Mouse (Mus musculus) heart, embryonic 12.5 days (tissue): ENCODE data around the gene Metap1d. TPM values are rescaled to one million over a fixed set of nuclear protein-coding genes. Genes with fewer than 3 reads are reported as not detected.
A peak's percentile ranks its signal among the peaks of the same experiment; 100 is the strongest.

Experiments
- ATAC-seq: fragments of 200-750 bp; cut with Nextera tagmentation; 2 replicates; pipeline ENCODE4 v1.8.0; 2017; ENCODE audit warnings: moderate TSS enrichment, moderate library complexity; ENCODE audit not compliant: insufficient number of reproducible peaks, low FRiP score
- H3K27ac ChIP-seq: fragments of 300-500 bp; sonication (generic); 2 replicates; pipeline ENCODE4 v1.5.1; 2016; ENCODE audit warnings: mild to moderate bottlenecking, moderate library complexity; ENCODE audit not compliant: poor library complexity, severe bottlenecking
- H3K27me3 ChIP-seq: fragments of 300-500 bp; sonication (generic); replicated peaks from 2 replicates; pipeline ENCODE4 v1.6.1; 2016; ENCODE audit warnings: mild to moderate bottlenecking, moderate library complexity
- H3K36me3 ChIP-seq: fragments of 300-500 bp; sonication (generic); 2 replicates; pipeline ENCODE4 v1.6.1; 2016; ENCODE audit warnings: mild to moderate bottlenecking, moderate library complexity
- H3K4me1 ChIP-seq: fragments of 300-500 bp; sonication (generic); replicated peaks from 2 replicates; pipeline ENCODE4 v1.6.1; 2016; ENCODE audit warnings: mild to moderate bottlenecking
- H3K4me2 ChIP-seq: fragments of 300-500 bp; sonication (generic); 2 replicates; pipeline ENCODE4 v1.6.1; 2016; ENCODE audit warnings: mild to moderate bottlenecking, moderate library complexity
- H3K4me3 ChIP-seq: fragments of 300-500 bp; sonication (generic); 2 replicates; pipeline ENCODE4 v1.5.1; 2016; ENCODE audit warnings: mild to moderate bottlenecking
- H3K9ac ChIP-seq: fragments of 300-500 bp; sonication (generic); 2 replicates; pipeline ENCODE4 v1.6.1; 2016; ENCODE audit warnings: mild to moderate bottlenecking, moderate library complexity
- H3K9me3 ChIP-seq: fragments of 300-500 bp; sonication (generic); replicated peaks from 2 replicates; pipeline ENCODE4 v1.6.1; 2016; ENCODE audit warnings: mild to moderate bottlenecking, moderate library complexity
- WGBS: fragments of 180-500 bp; shearing (Covaris S2); methylation state at CpG from one replicate; pipeline ENCODE4 v1.1.7; 2016; 5-methylcytosine and 5-hydroxymethylcytosine counted together
- polyA plus RNA-seq: library from polyadenylated mRNA; unstranded; fragments of >200 nt; fragmentation: Nextera tagmentation; extraction: Ambion mirVana; gene quantifications from 2 replicates; pipeline ENCODE4 v1.2.1, GENCODE M21; 2016

Metap1d gene
- polyA plus RNA-seq, 1 experiment from 2014 or later = 35.6 TPM

- Histone ChIP-seq H3K4me2 (peak overlapping the region; percentile 85), H3K9ac (peak overlapping the region; percentile 42; the same call in 1 of the 2 replicates), H3K4me1 (peaks cover 39% of the 10 kb centered on the region), H3K9me3 (no peaks in the 10 kb centered on the region), H3K36me3 (no peaks in the 10 kb centered on the region), H3K4me3 (peak overlapping the region; percentile 53), H3K27ac (no peak overlapping the region), H3K27me3 (peaks cover 91% of the 10 kb centered on the region)
- under 1% methylated on average over 59 of the region's 59 CpGs for WGBS
- peak; percentile 36 for ATAC-seq
Measured at GRCm38 (mm10) chr2:71545882-71546639, 93.0 kb downstream of the Metap1d start.

- peak within 1 kb of the TSS; percentile 85 for H3K4me2 ChIP-seq
- peaks cover 39% of the 10 kb centered on the region for H3K4me1 ChIP-seq
- WGBS = under 1% methylated on average over 37 of the region's 37 CpGs
- H3K9me3 ChIP-seq = no peaks in the 10 kb centered on the region
- no peak within 1 kb of the TSS for H3K27ac ChIP-seq
- no peaks in the 10 kb centered on the region for H3K36me3 ChIP-seq
- H3K9ac ChIP-seq = peak within 1 kb of the TSS; percentile 42; the same call in 1 of the 2 replicates
- peak; percentile 38; the same call in 1 of the 2 replicates for ATAC-seq
- H3K27me3 ChIP-seq = peaks cover 91% of the 10 kb centered on the region
- peak within 1 kb of the TSS; percentile 53 for H3K4me3 ChIP-seq
Measured at GRCm38 (mm10) chr2:71546640-71547071, 93.6 kb downstream of the Metap1d start, which contains the start of gene Dlx2. Gene Dlx2, minus strand, starts transcription at chr2:71546754.

GRCm38 (mm10) chr2:71547829-71548228, 94.8 kb downstream of the Metap1d start:
- H3K36me3 ChIP-seq = no peaks in the 10 kb centered on the region
- peaks cover 91% of the 10 kb centered on the region for H3K27me3 ChIP-seq
- H3K4me2 ChIP-seq = no peak overlapping the region
- no peak overlapping the region for H3K9ac ChIP-seq
- H3K27ac ChIP-seq = no peak overlapping the region
- ATAC-seq = no peak
- no peaks in the 10 kb centered on the region for H3K9me3 ChIP-seq
- WGBS = 3% methylated on average over 8 of the region's 8 CpGs
- H3K4me3 ChIP-seq = no peak overlapping the region
- peaks cover 39% of the 10 kb centered on the region for H3K4me1 ChIP-seq

GRCm38 (mm10) chr2:71550330-71550729, 97.3 kb downstream of the Metap1d start:
- H3K27me3 ChIP-seq = peaks cover 91% of the 10 kb centered on the region
- no peak overlapping the region for H3K4me2 ChIP-seq
- 22% methylated on average over 3 of the region's 3 CpGs for WGBS
- no peak overlapping the region for H3K27ac ChIP-seq
- ATAC-seq = no peak
- no peak overlapping the region for H3K4me3 ChIP-seq
- no peaks in the 10 kb centered on the region for H3K36me3 ChIP-seq
- peaks cover 24% of the 10 kb centered on the region for H3K4me1 ChIP-seq
- H3K9ac ChIP-seq = no peak overlapping the region
- no peaks in the 10 kb centered on the region for H3K9me3 ChIP-seq

GRCm38 (mm10) chr2:71551704-71552103, 98.6 kb downstream of the Metap1d start:
- Histone ChIP-seq H3K36me3 (no peaks in the 10 kb centered on the region), H3K27me3 (peaks cover 79% of the 10 kb centered on the region), H3K27ac (no peak overlapping the region), H3K4me2 (peak overlapping the region; percentile 55), H3K4me3 (peak overlapping the region; percentile 32), H3K9ac (no peak overlapping the region; the same call in 1 of the 2 replicates), H3K4me1 (peaks cover 11% of the 10 kb centered on the region), H3K9me3 (no peaks in the 10 kb centered on the region)
- 0% methylated on average over 18 of the region's 18 CpGs for WGBS
- no peak for ATAC-seq

- Histone ChIP-seq H3K9ac (no peak overlapping the region), H3K9me3 (peaks cover 8% of the 10 kb centered on the region; the same call in 1 of the 2 replicates), H3K36me3 (no peaks in the 10 kb centered on the region), H3K27ac (no peak overlapping the region), H3K4me1 (peaks cover 10% of the 10 kb centered on the region; the same call in 1 of the 2 replicates), H3K4me3 (no peak overlapping the region), H3K27me3 (peaks cover 41% of the 10 kb centered on the region), H3K4me2 (no peak overlapping the region)
- no peak for ATAC-seq
- WGBS = 50% methylated on average over 5 of the region's 5 CpGs
Measured at GRCm38 (mm10) chr2:71556071-71556470, 103.0 kb downstream of the Metap1d start.

GRCm38 (mm10) chr2:71566466-71566865, 113.4 kb downstream of the Metap1d start:
- Histone ChIP-seq H3K9me3 (peaks cover 4% of the 10 kb centered on the region; the same call in 1 of the 2 replicates), H3K36me3 (no peaks in the 10 kb centered on the region), H3K4me2 (no peak overlapping the region), H3K4me3 (no peak overlapping the region), H3K27me3 (0 out of 2 replicates have a peak, but pooled peaks cover 4% of the 10 kb centered on the region), H3K4me1 (0 out of 2 replicates have a peak, but pooled peaks cover 3% of the 10 kb centered on the region), H3K27ac (no peak overlapping the region), H3K9ac (no peak overlapping the region)
- ATAC-seq = no peak
- 67% methylated on average over 9 of the region's 9 CpGs for WGBS

GRCm38 (mm10) chr2:71573736-71574135, 120.7 kb downstream of the Metap1d start:
- Histone ChIP-seq H3K27ac (no peak overlapping the region), H3K36me3 (no peaks in the 10 kb centered on the region), H3K4me3 (no peak overlapping the region), H3K9me3 (no peaks in the 10 kb centered on the region), H3K9ac (no peak overlapping the region), H3K4me2 (no peak overlapping the region), H3K27me3 (0 out of 2 replicates have a peak, but pooled peaks cover 7% of the 10 kb centered on the region), H3K4me1 (0 out of 2 replicates have a peak, but pooled peaks cover 5% of the 10 kb centered on the region)
- no peak for ATAC-seq
- 43% methylated on average over 4 of the region's 4 CpGs for WGBS

Other genes starting within 250 kb of the Metap1d start
- 82.0 and 82.4 TPM in 2 replicates for gene Dync1i2, start 241.6 kb upstream of the Metap1d start, polyA plus RNA-seq
- gene Slc25a12, start 85.5 kb upstream of the Metap1d start, polyA plus RNA-seq = 92.1 and 92.8 TPM in 2 replicates
- 124 and 132 TPM in 2 replicates for gene Hat1, start 64.3 kb upstream of the Metap1d start, polyA plus RNA-seq
- gene Dlx1, start 74.8 kb downstream of the Metap1d start, polyA plus RNA-seq = 0.08 and 0.47 TPM in 2 replicates
- gene Dlx2, start 93.5 kb downstream of the Metap1d start, polyA plus RNA-seq = 0.39 and 0.68 TPM in 2 replicates